Mouse (Mus musculus) MEL (cell line): ENCODE measurements around the gene Srp54c.
"Not testable (repeated sequence)": the region's sequence is repeated elsewhere in the genome, so short reads cannot be mapped to it uniquely, and the experiment has no call there.

Experiments used
- BHLHE40 ChIP-seq: IDR thresholded peaks from 2 replicates; pipeline ENCODE4 v1.6.1; 2012; ENCODE audit warnings: low read depth, mild to moderate bottlenecking, inconsistent platforms, low read length, improper control_type of control experiment, borderline replicate concordance
- CTCF ChIP-seq, 3 experiments: IDR thresholded peaks in 2 of 3; conservative IDR thresholded peaks in 1 of 3; 2 replicates each; pipeline ENCODE4 v1.5.1; 2011 to 2012; ENCODE audit warnings: low read length in 3 of 3, low read depth in 2 of 3, mild to moderate bottlenecking in 2 of 3, improper control_type of control experiment in 1 of 3, inconsistent platforms in 1 of 3, mixed read lengths in 1 of 3, moderate library complexity in 1 of 3; ENCODE audit not compliant: control insufficient read depth in 1 of 3, insufficient read depth in 1 of 3, poor library complexity in 1 of 3, severe bottlenecking in 1 of 3
- E2F4 ChIP-seq: IDR thresholded peaks from 2 replicates; pipeline ENCODE4 v1.6.1; 2011; ENCODE audit warnings: low read depth, low read length, improper control_type of control experiment, borderline replicate concordance
- ELF1 ChIP-seq: IDR thresholded peaks from 2 replicates; pipeline ENCODE4 v1.6.1; 2014; ENCODE audit warnings: low read depth, mild to moderate bottlenecking, inconsistent platforms, low read length, improper control_type of control experiment, moderate library complexity
- EP300 ChIP-seq, 2 experiments: IDR thresholded peaks; 2 replicates each; pipeline ENCODE4 v1.6.1; 2011; ENCODE audit warnings: improper control_type of control experiment in 2 of 2, low read length in 2 of 2, low read depth in 1 of 2, mild to moderate bottlenecking in 1 of 2
- MAX ChIP-seq: IDR thresholded peaks from 2 replicates; pipeline ENCODE4 v1.6.1; 2011; ENCODE audit warnings: low read length, improper control_type of control experiment
- MXI1 ChIP-seq: IDR thresholded peaks from 2 replicates; pipeline ENCODE4 v1.6.1; 2011; ENCODE audit warnings: mild to moderate bottlenecking, low read depth, low read length, improper control_type of control experiment
- ZKSCAN1 ChIP-seq: IDR thresholded peaks from 2 replicates; pipeline ENCODE4 v1.6.1; 2012; ENCODE audit warnings: low read depth, mild to moderate bottlenecking, inconsistent platforms, low read length, improper control_type of control experiment, moderate library complexity

GRCm38 (mm10) chr12:55199799-55200198 lies 30.2 kb upstream of the Srp54c start:
- TF ChIP-seq BHLHE40; E2F4; EP300 (IDR thresholded peaks at IDR 0.05; ENCODE audit: low read depth in 1 of 2, low read length in 2 of 2); CTCF (IDR thresholded peaks at IDR 0.05 in 2 of 3, conservative IDR thresholded peaks at IDR 0.05 in 1 of 3; ENCODE audit: control insufficient read depth in 1 of 3, insufficient read depth in 1 of 3, low read depth in 2 of 3, low read length in 3 of 3, poor library complexity in 1 of 3, severe bottlenecking in 1 of 3); ELF1; MAX; ZKSCAN1; MXI1: not testable (repeated sequence)
